Mouse (Mus musculus): ENCODE measurements around the gene Ccdc107.

Gene Ccdc107

GRCm38 (mm10) chr4:43492821-43493185 lies at the start of gene Ccdc107:
Gene Ccdc107 (plus strand): TSS chr4:43492900.
- peak; percentile 94 to 96 for DNase-seq

GRCm38 (mm10) chr4:43443511-43443910 lies 49.2 kb upstream of the Ccdc107 start:
- DNase-seq, result peak in 1 of 2 experiments; percentile 55

- peak in 1 of 2 experiments; percentile 33 for DNase-seq
These were observed 45.4 kb upstream of the Ccdc107 start for GRCm38 (mm10) chr4:43447251-43447650.

- DNase-seq, result no peak
These were observed 44.1 kb upstream of the Ccdc107 start for GRCm38 (mm10) chr4:43448554-43448953.

GRCm38 (mm10) chr4:43452315-43452714 lies 40.4 kb upstream of the Ccdc107 start:
- peak in 1 of 2 experiments; percentile 32 for DNase-seq

- no peak for DNase-seq
These were observed 39.3 kb upstream of the Ccdc107 start for GRCm38 (mm10) chr4:43453413-43453812.

- DNase-seq, result peak in 1 of 2 experiments; percentile 28
These were observed 38.5 kb upstream of the Ccdc107 start, which contains the start of gene Cd72 for GRCm38 (mm10) chr4:43454041-43454836. Gene Cd72 (minus strand): TSS chr4:43454628.

- no peak for DNase-seq
These were observed 36.2 kb upstream of the Ccdc107 start for GRCm38 (mm10) chr4:43456470-43456869.

- no peak for DNase-seq
These were observed 35.6 kb upstream of the Ccdc107 start for GRCm38 (mm10) chr4:43457124-43457523.

- DNase-seq, result no peak
These were observed 29.6 kb upstream of the Ccdc107 start for GRCm38 (mm10) chr4:43463102-43463501.

GRCm38 (mm10) chr4:43465935-43466334 lies 26.8 kb upstream of the Ccdc107 start:
- no peak for DNase-seq

GRCm38 (mm10) chr4:43466872-43467271 lies 25.8 kb upstream of the Ccdc107 start:
- DNase-seq, result no peak

- no peak for DNase-seq
These were observed 22.4 kb upstream of the Ccdc107 start for GRCm38 (mm10) chr4:43470301-43470700.

- no peak for DNase-seq
These were observed 19.1 kb upstream of the Ccdc107 start for GRCm38 (mm10) chr4:43473636-43474035.

GRCm38 (mm10) chr4:43476604-43477003 lies 16.1 kb upstream of the Ccdc107 start:
- peak; percentile 46 to 70 for DNase-seq

- peak; percentile 92 to 93 for DNase-seq
These were observed 14.7 kb upstream of the Ccdc107 start for GRCm38 (mm10) chr4:43477857-43478533.

- no peak for DNase-seq
These were observed 14.2 kb upstream of the Ccdc107 start for GRCm38 (mm10) chr4:43478534-43478858.

- peak; percentile 53 to 88 for DNase-seq
These were observed 13.5 kb upstream of the Ccdc107 start for GRCm38 (mm10) chr4:43478906-43479832.

GRCm38 (mm10) chr4:43480985-43481384 lies 11.7 kb upstream of the Ccdc107 start:
- no peak for DNase-seq

- DNase-seq, result no peak
These were observed 10.7 kb upstream of the Ccdc107 start for GRCm38 (mm10) chr4:43481894-43482456.

GRCm38 (mm10) chr4:43482591-43482990 lies 10.1 kb upstream of the Ccdc107 start:
- DNase-seq, result no peak

- no peak for DNase-seq
These were observed 9.1 kb upstream of the Ccdc107 start, which contains the start of gene Sit1 for GRCm38 (mm10) chr4:43483535-43484091. Gene Sit1 (minus strand): TSS chr4:43483734.
